Mouse (Mus musculus) limb, embryonic 14.5 days (tissue): ENCODE measurements around the gene Spag8. TPM values are rescaled to one million over a fixed set of nuclear protein-coding genes. Genes with fewer than 3 reads are reported as not detected.
A peak's percentile ranks its signal among the peaks of the same experiment; 100 is the strongest.

Experiments used
- ATAC-seq: fragments of 200-750 bp; cut with Nextera tagmentation; 2 replicates; pipeline ENCODE4 v1.8.0; 2017; ENCODE audit warnings: low read depth, moderate number of reproducible peaks, moderate TSS enrichment; ENCODE audit not compliant: low FRiP score
- DNase-seq: peaks from one replicate; pipeline ENCODE4 v3.0.0-alpha.2; 2015; ENCODE audit warnings: low spot score
- H3K27ac ChIP-seq: fragments of 300-500 bp; sonication (generic); replicated peaks from 2 replicates; pipeline ENCODE4 v1.5.1; 2014; ENCODE audit warnings: low read depth, mild to moderate bottlenecking, low read length, moderate library complexity, mixed read lengths
- H3K27me3 ChIP-seq: fragments of 300-500 bp; sonication (generic); 2 replicates; pipeline ENCODE4 v1.6.1; 2014; ENCODE audit warnings: low read length, mixed read lengths; ENCODE audit not compliant: control insufficient read depth, insufficient read depth
- H3K36me3 ChIP-seq: fragments of 300-500 bp; sonication (generic); 2 replicates; pipeline ENCODE4 v1.6.1; 2014; ENCODE audit warnings: mild to moderate bottlenecking, low read length, moderate library complexity, mixed read lengths; ENCODE audit not compliant: control insufficient read depth, insufficient read depth
- H3K4me1 ChIP-seq: fragments of 300-500 bp; sonication (generic); 2 replicates; pipeline ENCODE4 v1.6.1; 2014; ENCODE audit warnings: antibody characterized with exemption, low read length, mixed read lengths; ENCODE audit not compliant: control insufficient read depth, insufficient read depth
- H3K4me2 ChIP-seq: fragments of 300-500 bp; sonication (generic); replicated peaks from 2 replicates; pipeline ENCODE4 v1.6.1; 2014; ENCODE audit warnings: low read depth, mild to moderate bottlenecking, low read length, moderate library complexity; ENCODE audit not compliant: severe bottlenecking
- H3K4me3 ChIP-seq: fragments of 300-500 bp; sonication (generic); replicated peaks from 2 replicates; pipeline ENCODE4 v1.5.1; 2014; ENCODE audit warnings: low read length
- H3K9ac ChIP-seq: fragments of 300-500 bp; sonication (generic); 2 replicates; pipeline ENCODE4 v1.6.1; 2014; ENCODE audit warnings: mild to moderate bottlenecking, low read depth, low read length, moderate library complexity; ENCODE audit not compliant: severe bottlenecking
- H3K9me3 ChIP-seq: fragments of 300-500 bp; sonication (generic); 2 replicates; pipeline ENCODE4 v1.6.1; 2016; ENCODE audit warnings: low read length; ENCODE audit not compliant: control insufficient read depth
- POLR2A ChIP-seq: fragments of 200-500 bp; IDR thresholded peaks from 2 replicates; pipeline ENCODE4 v1.8.0; 2012; ENCODE audit warnings: inconsistent platforms, mild to moderate bottlenecking, moderate library complexity, borderline replicate concordance; ENCODE audit not compliant: insufficient read depth, insufficient read length; ENCODE audit errors: extremely low read depth
- WGBS: fragments of 180-500 bp; shearing (Covaris S2); extraction: QIAGEN DNeasy Blood & Tissue Kit; methylation state at CpG from one replicate; pipeline ENCODE4 v1.1.7; 2014; 5-methylcytosine and 5-hydroxymethylcytosine counted together
- polyA plus RNA-seq, 2 experiments: library from polyadenylated mRNA; depleted of rRNA in 1 of 2; stranded (reverse) in 1 of 2; unstranded in 1 of 2; fragments of >200 nt; fragmentation: Nextera tagmentation in 1 of 2; extraction: Ambion mirVana in 1 of 2; gene quantifications; 2 replicates each; pipeline versions ENCODE4 v1.2.1 to v1.2.3; 2012 to 2014

The Spag8 gene
- polyA plus RNA-seq, 2 experiments, result 0.61 to 1.8 TPM

- Histone ChIP-seq H3K36me3 (peaks cover under 1% of the 10 kb centered on the region; the same call in 1 of the 2 replicates), H3K9ac (peak within 1 kb of the TSS; percentile 91), H3K9me3 (no peaks in the 10 kb centered on the region), H3K4me1 (peaks cover 18% of the 10 kb centered on the region), H3K27me3 (peaks cover 12% of the 10 kb centered on the region), H3K4me3 (peak within 1 kb of the TSS; percentile 78), H3K27ac (peak within 1 kb of the TSS; percentile 58), H3K4me2 (peak within 1 kb of the TSS; percentile 85)
- DNase-seq (peak; percentile 92), ATAC-seq (peak; percentile 96)
- 4% methylated on average over 36 of the region's 41 CpGs for WGBS
- 0 out of 2 replicates have a peak, but pooled peaks have one; percentile 21 for TF ChIP-seq POLR2A
Measured at GRCm38 (mm10) chr4:43668782-43669427, 15.5 kb upstream of the Spag8 start, which contains the start of the genes Tmem8b and Fam221b. Gene Tmem8b (plus strand): TSS chr4:43668971. Gene Fam221b (minus strand): TSS chr4:43669145.

GRCm38 (mm10) chr4:43666412-43666811 lies 13.0 kb upstream of the Spag8 start:
- no peak for ATAC-seq
- no peak overlapping the region for H3K9ac ChIP-seq
- no peak overlapping the region for H3K4me2 ChIP-seq
- peaks cover 19% of the 10 kb centered on the region for H3K27me3 ChIP-seq
- no peaks in the 10 kb centered on the region for H3K9me3 ChIP-seq
- TF ChIP-seq POLR2A, result no peak
- no peak overlapping the region for H3K4me3 ChIP-seq
- H3K27ac ChIP-seq, result no peak overlapping the region
- peaks cover 18% of the 10 kb centered on the region for H3K4me1 ChIP-seq
- 24% methylated on average over 4 of the region's 4 CpGs for WGBS
- peak; percentile 13 for DNase-seq
- H3K36me3 ChIP-seq, result no peaks in the 10 kb centered on the region

GRCm38 (mm10) chr4:43657146-43657545 lies 3.8 kb upstream of the Spag8 start:
- H3K4me2 ChIP-seq, result peak overlapping the region; percentile 37
- H3K4me1 ChIP-seq, result peaks cover 5% of the 10 kb centered on the region; the same call in 1 of the 2 replicates
- no peaks in the 10 kb centered on the region for H3K9me3 ChIP-seq
- no peak overlapping the region for H3K27ac ChIP-seq
- ATAC-seq (no peak), DNase-seq (no peak)
- H3K4me3 ChIP-seq, result peak overlapping the region; percentile 80; the same call in 1 of the 2 replicates
- H3K36me3 ChIP-seq, result no peaks in the 10 kb centered on the region
- no peaks in the 10 kb centered on the region for H3K27me3 ChIP-seq
- 67% methylated on average over 4 of the region's 4 CpGs for WGBS
- no peak overlapping the region for H3K9ac ChIP-seq
- no peak for TF ChIP-seq POLR2A

GRCm38 (mm10) chr4:43656339-43657109 lies 3.1 kb upstream of the Spag8 start, which contains the start of gene Hint2:
Gene Hint2 (minus strand): TSS chr4:43656466.
- peaks cover 5% of the 10 kb centered on the region; the same call in 1 of the 2 replicates for H3K4me1 ChIP-seq
- H3K4me2 ChIP-seq, result peak within 1 kb of the TSS; percentile 76
- H3K4me3 ChIP-seq, result peak within 1 kb of the TSS; percentile 80
- DNase-seq (peak; percentile 97), ATAC-seq (peak; percentile 96)
- H3K27me3 ChIP-seq, result no peaks in the 10 kb centered on the region
- WGBS, result 2% methylated on average over 34 of the region's 34 CpGs
- peak within 1 kb of the TSS; percentile 79 for H3K9ac ChIP-seq
- peak within 1 kb of the TSS; percentile 84 for H3K27ac ChIP-seq
- no peaks in the 10 kb centered on the region for H3K9me3 ChIP-seq
- H3K36me3 ChIP-seq, result no peaks in the 10 kb centered on the region
- peak; percentile 75; the same call in 1 of the 2 replicates for TF ChIP-seq POLR2A

GRCm38 (mm10) chr4:43655656-43656338 lies 2.4 kb upstream of the Spag8 start:
- H3K27me3 ChIP-seq, result no peaks in the 10 kb centered on the region
- peak overlapping the region; percentile 84 for H3K27ac ChIP-seq
- H3K4me3 ChIP-seq, result peak overlapping the region; percentile 80
- peak overlapping the region; percentile 79 for H3K9ac ChIP-seq
- H3K4me1 ChIP-seq, result peaks cover 5% of the 10 kb centered on the region; the same call in 1 of the 2 replicates
- peak overlapping the region; percentile 76 for H3K4me2 ChIP-seq
- H3K9me3 ChIP-seq, result no peaks in the 10 kb centered on the region
- ATAC-seq (peak; percentile 25), DNase-seq (peak; percentile 14)
- WGBS, result 7% methylated on average over 26 of the region's 34 CpGs
- TF ChIP-seq POLR2A, result no peak
- 0 out of 2 replicates have a peak, but pooled peaks cover 2% of the 10 kb centered on the region for H3K36me3 ChIP-seq
